Mouse (Mus musculus) heart, postnatal 4 days (tissue): Measurements from ENCODE around the gene Cyp2f2. TPM values are rescaled to one million over a fixed set of nuclear protein-coding genes. Genes with fewer than 3 reads are reported as not detected.

Experiments
- DNase-seq: peaks from one replicate; pipeline ENCODE4 v3.0.0; 2021
- microRNA-seq, 2 experiments: library from miRNA; unstranded; fragments of <30 nt; microRNA quantifications; one replicate each; pipeline ENCODE4 v1.2.0; 2021 to 2022
- total RNA-seq, 2 experiments: library from RNA; stranded (reverse); gene quantifications; 2 replicates each; pipeline ENCODE4 v1.2.3; 2021

Gene Cyp2f2
- total RNA-seq, 2 experiments from 2014 or later = not detected

DNA sequence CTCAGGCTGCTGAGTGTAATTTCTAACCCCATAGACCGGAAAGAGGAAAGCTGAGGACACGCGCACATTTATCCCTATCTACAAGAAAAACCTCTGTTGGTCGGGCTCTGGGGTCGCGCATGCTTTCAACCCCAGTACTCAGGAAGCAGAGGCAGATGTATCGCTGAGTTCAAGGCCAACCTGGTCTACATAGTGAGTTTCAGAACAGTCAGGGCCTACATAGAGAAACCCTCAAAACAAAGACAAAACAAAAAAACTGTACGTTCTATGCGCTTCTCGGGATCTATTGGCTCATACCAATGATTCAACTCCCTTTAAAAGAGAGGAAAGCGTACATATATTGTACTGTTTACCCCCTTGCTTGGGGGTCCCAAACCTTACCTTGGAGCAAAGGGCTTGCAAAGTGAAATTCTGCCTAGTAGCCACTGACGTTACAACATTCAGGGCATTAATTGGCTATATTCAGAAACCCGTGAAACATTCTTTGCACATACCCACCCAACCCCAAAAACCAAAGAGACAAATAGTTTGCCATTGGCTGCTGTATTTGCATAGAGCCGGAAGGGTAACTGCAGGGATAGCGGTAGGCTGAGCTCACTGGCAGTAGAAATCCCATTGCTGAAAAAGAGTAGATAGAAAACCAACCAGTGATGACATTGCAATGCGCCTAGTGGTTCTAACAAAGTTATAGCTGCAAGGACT, 59.7 kb downstream of the Cyp2f2 start:
- no peak for DNase-seq

DNA sequence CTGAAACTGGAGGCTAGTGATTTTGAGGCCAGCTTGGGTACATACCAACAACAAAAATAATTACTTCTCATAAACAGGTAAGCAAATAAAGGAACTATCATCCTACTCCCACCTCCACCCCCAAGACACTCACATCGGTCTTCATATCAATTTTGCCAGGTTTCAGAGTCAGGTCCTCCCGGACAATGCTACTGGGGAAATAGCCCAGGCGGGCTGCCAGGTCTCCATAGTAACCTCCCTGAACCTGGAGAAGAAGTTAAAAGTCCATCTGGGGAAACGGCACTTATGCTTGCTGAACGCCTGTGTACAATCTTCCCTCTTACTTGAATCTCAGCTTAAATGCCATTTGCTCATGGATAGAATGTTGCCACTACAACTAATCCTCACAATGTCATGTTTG, 60.3 kb downstream of the Cyp2f2 start:
- peak; percentile 74 for DNase-seq

DNA sequence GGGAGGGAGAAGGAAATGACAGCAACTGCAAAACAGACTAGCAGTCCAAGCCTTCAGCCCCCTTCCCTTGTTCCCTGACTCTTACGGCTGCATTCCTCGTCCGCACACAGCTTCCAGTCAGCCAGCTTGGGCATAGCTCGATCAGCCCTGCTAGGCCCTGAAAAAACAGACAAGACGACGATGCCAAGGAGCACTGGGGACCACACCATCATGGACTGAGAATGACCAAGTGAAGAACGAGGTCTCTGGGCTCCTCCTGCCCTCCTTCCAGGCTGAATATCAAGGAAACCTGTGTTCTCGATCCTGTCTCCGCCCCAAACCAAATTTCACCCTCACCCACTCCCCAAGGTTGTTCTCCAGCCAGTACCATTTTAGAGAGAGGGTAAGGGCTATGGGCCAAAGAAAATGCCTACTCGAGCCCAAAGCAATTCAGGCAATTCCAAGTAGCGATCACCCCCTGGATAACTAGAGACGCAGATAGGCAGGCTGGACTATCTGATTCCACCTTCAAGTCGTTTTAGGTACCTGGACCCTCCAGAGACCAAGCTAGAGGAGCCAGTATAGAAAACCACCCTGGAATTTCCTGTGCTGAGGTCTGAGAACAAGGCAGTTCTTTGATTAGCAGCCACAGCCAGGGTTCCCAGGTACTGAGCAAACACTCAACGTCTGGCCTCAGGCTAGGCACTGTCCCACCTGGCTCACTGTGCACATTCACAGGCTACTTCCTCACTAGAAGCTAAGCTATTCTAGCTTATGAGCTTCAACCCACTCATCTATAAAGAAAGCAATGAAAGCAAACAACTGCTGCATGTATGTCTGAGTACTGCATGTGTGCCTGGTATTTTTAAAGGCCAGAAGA, 61.4 kb downstream of the Cyp2f2 start, which contains the start of the genes Gm21983 and Mia:
Gm21983 (minus strand) TSS at position 250 of the 859 bp plus-strand sequence.
Mia (minus strand) TSS at position 321 of the 859 bp plus-strand sequence.
- DNase-seq = no peak

DNA sequence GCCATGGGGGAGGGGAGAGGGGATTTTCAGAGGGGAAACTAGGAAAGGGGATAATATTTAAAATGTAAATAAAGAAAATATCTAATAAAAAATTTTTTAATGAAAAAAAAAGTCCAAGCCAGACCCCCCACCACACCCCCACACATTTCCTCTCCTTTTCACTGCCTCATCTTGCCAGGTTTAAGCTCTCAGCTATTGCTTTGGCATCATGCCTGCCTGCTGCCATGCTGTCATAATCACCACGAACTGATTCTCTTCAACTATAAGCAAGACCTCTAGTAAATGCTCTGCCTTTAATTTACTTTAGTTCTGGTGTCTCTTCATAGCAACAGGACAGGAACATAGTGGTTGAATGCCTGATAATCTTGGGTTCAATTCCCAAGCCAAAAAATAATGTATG, 62.8 kb downstream of the Cyp2f2 start:
- DNase-seq = no peak

Small RNAs within 50 kb of the gene (microRNA-seq; reads per million reads assigned to microRNA genes)
- gene Mir3101 = 0 to 0.35 reads per million in 2 experiments

Other genes with a start within 250 kb of the Cyp2f2 start
- gene Cyp2a22, start 180.5 kb upstream of the Cyp2f2 start, total RNA-seq = not detected
- not detected for gene Cyp2a12, start 90.8 kb upstream of the Cyp2f2 start, total RNA-seq
- not detected for gene Cyp2t4, start 33.8 kb downstream of the Cyp2f2 start, total RNA-seq
- 10 to 100 TPM; 57.0 to 59.0 TPM for gene Egln2, start 46.9 kb downstream of the Cyp2f2 start, total RNA-seq
- 10 to 100 TPM; 24.7 to 27.8 TPM for gene Rab4b, start 59.0 kb downstream of the Cyp2f2 start, total RNA-seq
- gene Gm21983, start 61.2 kb downstream of the Cyp2f2 start, total RNA-seq = not detected
- not detected for gene Mia, start 61.2 kb downstream of the Cyp2f2 start, total RNA-seq
- gene BC024978, start 75.9 kb downstream of the Cyp2f2 start, total RNA-seq = 10 to 100 TPM; 14.6 to 18.0 TPM
- gene Snrpa, start 76.4 kb downstream of the Cyp2f2 start, total RNA-seq = 10 to 100 TPM; 64.8 to 69.5 TPM
- gene Itpkc, start 108.8 kb downstream of the Cyp2f2 start, total RNA-seq = 1 to 10 TPM; 4.6 to 5.3 TPM
- gene Coq8b, start 113.1 kb downstream of the Cyp2f2 start, total RNA-seq = 10 to 100 TPM; 10.2 to 11.2 TPM
- gene Numbl, start 138.5 kb downstream of the Cyp2f2 start, total RNA-seq = 10 to 100 TPM; 11.5 to 12.1 TPM
- 100 to 1,000 TPM; 238 to 255 TPM for gene Ltbp4, start 217.8 kb downstream of the Cyp2f2 start, total RNA-seq
- 10 to 100 TPM; 18.4 to 19.8 TPM for gene Shkbp1, start 236.1 kb downstream of the Cyp2f2 start, total RNA-seq
- 1 to 10 TPM in 1 of 2 experiments, not detected in 1; 3.7 TPM for gene Gm20479, start 237.5 kb downstream of the Cyp2f2 start, total RNA-seq